Mouse (Mus musculus): ENCODE results near the gene Unc93a. TPM values are rescaled to one million over a fixed set of nuclear protein-coding genes. Genes with fewer than 3 reads are reported as not detected.
"Not testable (repeated sequence)": the region's sequence is repeated elsewhere in the genome, so short reads cannot be mapped to it uniquely, and the experiment has no call there.

The Unc93a gene
- total RNA-seq, 1 experiment: 0.13 TPM

- H3K36me3 ChIP-seq (ENCODE audit: control insufficient read depth, insufficient read depth, low read length, poor library complexity, severe bottlenecking); H3K27ac ChIP-seq (ENCODE audit: insufficient read depth, low read depth, low read length, poor library complexity, severe bottlenecking); H3K4me3 ChIP-seq (ENCODE audit: insufficient read depth in 1 of 2, low read depth in 1 of 2, low read length in 2 of 2, poor library complexity in 1 of 2, severe bottlenecking in 1 of 2); H3K9ac ChIP-seq (ENCODE audit: insufficient read depth, low read depth, low read length, poor library complexity, severe bottlenecking); in situ Hi-C loops (cut with MboI; ENCODE audit: low sequenced_read_pairs in 2 of 2, unreplicated experiment in 2 of 2); DNase-seq (ENCODE audit: low read depth, low spot score); H3K4me1 ChIP-seq (ENCODE audit: control insufficient read depth in 2 of 2, insufficient read depth in 2 of 2, low read length in 2 of 2, poor library complexity in 1 of 2); H3K9me3 ChIP-seq (ENCODE audit: control insufficient read depth, insufficient read depth, low read depth, low read length): not testable (repeated sequence)
Measured at GRCm38 (mm10) chr17:13112504-13113291, 18.9 kb downstream of the Unc93a start.

- DNase-seq (ENCODE audit: low read depth, low spot score); in situ Hi-C loops (cut with MboI; ENCODE audit: low sequenced_read_pairs in 2 of 2, unreplicated experiment in 2 of 2): not testable (repeated sequence)
Measured at GRCm38 (mm10) chr17:13106563-13106962, 25.0 kb downstream of the Unc93a start.

GRCm38 (mm10) chr17:13092960-13093359, 38.6 kb downstream of the Unc93a start:
- H3K4me3 ChIP-seq (ENCODE audit: insufficient read depth in 1 of 2, low read depth in 1 of 2, low read length in 2 of 2, poor library complexity in 1 of 2, severe bottlenecking in 1 of 2); H3K36me3 ChIP-seq (ENCODE audit: control insufficient read depth, insufficient read depth, low read length, poor library complexity, severe bottlenecking); H3K9ac ChIP-seq (ENCODE audit: insufficient read depth, low read depth, low read length, poor library complexity, severe bottlenecking); DNase-seq (ENCODE audit: low read depth, low spot score); in situ Hi-C loops (cut with MboI; ENCODE audit: low sequenced_read_pairs in 2 of 2, unreplicated experiment in 2 of 2); H3K4me1 ChIP-seq (ENCODE audit: control insufficient read depth in 2 of 2, insufficient read depth in 2 of 2, low read length in 2 of 2, poor library complexity in 1 of 2); H3K9me3 ChIP-seq (ENCODE audit: control insufficient read depth, insufficient read depth, low read depth, low read length); H3K27ac ChIP-seq (ENCODE audit: insufficient read depth, low read depth, low read length, poor library complexity, severe bottlenecking): not testable (repeated sequence)

More at GRCm38 (mm10) chr17:13106563-13106962, 25.0 kb downstream of the Unc93a start:
- not testable (repeated sequence) for H3K4me1 ChIP-seq (ENCODE audit: control insufficient read depth in 2 of 2, insufficient read depth in 2 of 2, low read length in 2 of 2, poor library complexity in 1 of 2); H3K9me3 ChIP-seq (ENCODE audit: control insufficient read depth, insufficient read depth, low read depth, low read length); H3K9ac ChIP-seq (ENCODE audit: insufficient read depth, low read depth, low read length, poor library complexity, severe bottlenecking); H3K4me3 ChIP-seq (ENCODE audit: insufficient read depth in 1 of 2, low read depth in 1 of 2, low read length in 2 of 2, poor library complexity in 1 of 2, severe bottlenecking in 1 of 2); H3K36me3 ChIP-seq (ENCODE audit: control insufficient read depth, insufficient read depth, low read length, poor library complexity, severe bottlenecking); H3K27ac ChIP-seq (ENCODE audit: insufficient read depth, low read depth, low read length, poor library complexity, severe bottlenecking)

- H3K4me1 ChIP-seq (ENCODE audit: control insufficient read depth in 2 of 2, insufficient read depth in 2 of 2, low read length in 2 of 2, poor library complexity in 1 of 2); H3K27ac ChIP-seq (ENCODE audit: insufficient read depth, low read depth, low read length, poor library complexity, severe bottlenecking); H3K36me3 ChIP-seq (ENCODE audit: control insufficient read depth, insufficient read depth, low read length, poor library complexity, severe bottlenecking); H3K4me3 ChIP-seq (ENCODE audit: insufficient read depth in 1 of 2, low read depth in 1 of 2, low read length in 2 of 2, poor library complexity in 1 of 2, severe bottlenecking in 1 of 2); H3K9ac ChIP-seq (ENCODE audit: insufficient read depth, low read depth, low read length, poor library complexity, severe bottlenecking); in situ Hi-C loops (cut with MboI; ENCODE audit: low sequenced_read_pairs in 2 of 2, unreplicated experiment in 2 of 2); DNase-seq (ENCODE audit: low read depth, low spot score); H3K9me3 ChIP-seq (ENCODE audit: control insufficient read depth, insufficient read depth, low read depth, low read length): not testable (repeated sequence)
Measured at GRCm38 (mm10) chr17:13092100-13092764, 39.4 kb downstream of the Unc93a start.

- H3K27ac ChIP-seq (ENCODE audit: insufficient read depth, low read depth, low read length, poor library complexity, severe bottlenecking); H3K9me3 ChIP-seq (ENCODE audit: control insufficient read depth, insufficient read depth, low read depth, low read length); H3K4me3 ChIP-seq (ENCODE audit: insufficient read depth in 1 of 2, low read depth in 1 of 2, low read length in 2 of 2, poor library complexity in 1 of 2, severe bottlenecking in 1 of 2); in situ Hi-C loops (cut with MboI; ENCODE audit: low sequenced_read_pairs in 2 of 2, unreplicated experiment in 2 of 2); H3K9ac ChIP-seq (ENCODE audit: insufficient read depth, low read depth, low read length, poor library complexity, severe bottlenecking); H3K36me3 ChIP-seq (ENCODE audit: control insufficient read depth, insufficient read depth, low read length, poor library complexity, severe bottlenecking); H3K4me1 ChIP-seq (ENCODE audit: control insufficient read depth in 2 of 2, insufficient read depth in 2 of 2, low read length in 2 of 2, poor library complexity in 1 of 2); DNase-seq (ENCODE audit: low read depth, low spot score): not testable (repeated sequence)
Measured at GRCm38 (mm10) chr17:13091510-13091909, 40.1 kb downstream of the Unc93a start.

- in situ Hi-C loops (cut with MboI; ENCODE audit: low sequenced_read_pairs in 2 of 2, unreplicated experiment in 2 of 2); H3K4me3 ChIP-seq (ENCODE audit: insufficient read depth in 1 of 2, low read depth in 1 of 2, low read length in 2 of 2, poor library complexity in 1 of 2, severe bottlenecking in 1 of 2); H3K4me1 ChIP-seq (ENCODE audit: control insufficient read depth in 2 of 2, insufficient read depth in 2 of 2, low read length in 2 of 2, poor library complexity in 1 of 2); H3K27ac ChIP-seq (ENCODE audit: insufficient read depth, low read depth, low read length, poor library complexity, severe bottlenecking); DNase-seq (ENCODE audit: low read depth, low spot score); H3K36me3 ChIP-seq (ENCODE audit: control insufficient read depth, insufficient read depth, low read length, poor library complexity, severe bottlenecking); H3K9ac ChIP-seq (ENCODE audit: insufficient read depth, low read depth, low read length, poor library complexity, severe bottlenecking); H3K9me3 ChIP-seq (ENCODE audit: control insufficient read depth, insufficient read depth, low read depth, low read length): not testable (repeated sequence)
Measured at GRCm38 (mm10) chr17:13069227-13069626, 62.4 kb downstream of the Unc93a start.

GRCm38 (mm10) chr17:13067864-13068385, 63.7 kb downstream of the Unc93a start:
- H3K4me1 ChIP-seq (ENCODE audit: control insufficient read depth in 2 of 2, insufficient read depth in 2 of 2, low read length in 2 of 2, poor library complexity in 1 of 2); H3K4me3 ChIP-seq (ENCODE audit: insufficient read depth in 1 of 2, low read depth in 1 of 2, low read length in 2 of 2, poor library complexity in 1 of 2, severe bottlenecking in 1 of 2); H3K27ac ChIP-seq (ENCODE audit: insufficient read depth, low read depth, low read length, poor library complexity, severe bottlenecking); DNase-seq (ENCODE audit: low read depth, low spot score); H3K9me3 ChIP-seq (ENCODE audit: control insufficient read depth, insufficient read depth, low read depth, low read length); in situ Hi-C loops (cut with MboI; ENCODE audit: low sequenced_read_pairs in 2 of 2, unreplicated experiment in 2 of 2); H3K9ac ChIP-seq (ENCODE audit: insufficient read depth, low read depth, low read length, poor library complexity, severe bottlenecking); H3K36me3 ChIP-seq (ENCODE audit: control insufficient read depth, insufficient read depth, low read length, poor library complexity, severe bottlenecking): not testable (repeated sequence)

GRCm38 (mm10) chr17:13062882-13063281, 68.7 kb downstream of the Unc93a start:
- H3K36me3 ChIP-seq (ENCODE audit: control insufficient read depth, insufficient read depth, low read length, poor library complexity, severe bottlenecking); H3K4me1 ChIP-seq (ENCODE audit: control insufficient read depth in 2 of 2, insufficient read depth in 2 of 2, low read length in 2 of 2, poor library complexity in 1 of 2); H3K9me3 ChIP-seq (ENCODE audit: control insufficient read depth, insufficient read depth, low read depth, low read length); H3K4me3 ChIP-seq (ENCODE audit: insufficient read depth in 1 of 2, low read depth in 1 of 2, low read length in 2 of 2, poor library complexity in 1 of 2, severe bottlenecking in 1 of 2); in situ Hi-C loops (cut with MboI; ENCODE audit: low sequenced_read_pairs in 2 of 2, unreplicated experiment in 2 of 2); H3K27ac ChIP-seq (ENCODE audit: insufficient read depth, low read depth, low read length, poor library complexity, severe bottlenecking); DNase-seq (ENCODE audit: low read depth, low spot score); H3K9ac ChIP-seq (ENCODE audit: insufficient read depth, low read depth, low read length, poor library complexity, severe bottlenecking): not testable (repeated sequence)
